Mouse (Mus musculus): ENCODE measurements around the gene Gata3. TPM values are rescaled to one million over a fixed set of nuclear protein-coding genes. Genes with fewer than 3 reads are reported as not detected.

Gene Gata3
- polyA plus RNA-seq, 1 experiment from 2014 or later, result 98.5 TPM

DNA sequence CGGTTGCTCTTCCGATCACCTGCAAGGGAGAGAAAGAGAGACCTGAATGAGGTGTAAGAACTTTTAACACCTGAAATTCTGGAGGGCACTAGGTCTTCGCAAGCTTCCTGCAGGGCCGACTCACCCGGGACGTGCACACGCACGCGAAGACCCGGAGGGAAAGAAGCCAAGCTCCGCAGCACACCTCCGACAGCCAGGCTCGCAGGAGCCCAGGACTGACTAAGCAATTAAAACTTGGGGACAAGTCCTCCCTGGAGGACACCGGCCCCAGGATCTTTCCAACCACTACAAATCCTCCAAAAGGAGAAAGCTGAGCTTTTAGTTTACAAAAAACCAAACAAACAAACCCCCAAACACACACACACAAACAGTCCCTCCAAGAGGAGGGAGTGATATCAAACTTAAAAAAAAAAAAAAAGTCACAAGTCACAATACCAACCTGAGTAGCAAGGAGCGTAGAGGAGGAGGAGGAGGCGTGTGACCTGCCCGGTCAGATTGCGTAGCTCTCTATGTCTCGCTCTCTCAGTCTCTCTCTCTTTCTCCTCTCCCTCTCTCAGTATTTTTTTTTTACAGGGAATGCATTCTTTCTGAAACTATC lies 11.8 kb downstream of the Gata3 start:
- peak overlapping the region; percentile 93 for H3K4me2 ChIP-seq
- peak; percentile 3; the same call in 1 of the 2 replicates for ATAC-seq (replicated peaks; ENCODE audit: low FRiP score)
- under 1% methylated on average over 19 of the region's 19 CpGs for WGBS
- no peaks in the 10 kb centered on the region for H3K36me3 ChIP-seq
- H3K9ac ChIP-seq, result peak overlapping the region; percentile 45
- H3K4me3 ChIP-seq (replicated peaks), result peak overlapping the region; percentile 55
- H3K27ac ChIP-seq, result peak overlapping the region; percentile 88
- no peaks in the 10 kb centered on the region for H3K9me3 ChIP-seq (replicated peaks)
- H3K4me1 ChIP-seq, result peaks cover 53% of the 10 kb centered on the region
- peaks cover 92% of the 10 kb centered on the region for H3K27me3 ChIP-seq

GRCm38 (mm10) chr2:9877326-9877690 lies 12.5 kb downstream of the Gata3 start:
- peak overlapping the region; percentile 93 for H3K4me2 ChIP-seq
- WGBS, result under 1% methylated on average over 35 of the region's 35 CpGs
- peak overlapping the region; percentile 88 for H3K27ac ChIP-seq
- peaks cover 92% of the 10 kb centered on the region for H3K27me3 ChIP-seq
- H3K9ac ChIP-seq, result peak overlapping the region; percentile 44
- H3K36me3 ChIP-seq, result no peaks in the 10 kb centered on the region
- peaks cover 47% of the 10 kb centered on the region for H3K4me1 ChIP-seq
- H3K9me3 ChIP-seq (replicated peaks), result no peaks in the 10 kb centered on the region
- H3K4me3 ChIP-seq (replicated peaks), result peak overlapping the region; percentile 55
- no peak for ATAC-seq (replicated peaks; ENCODE audit: low FRiP score)

DNA sequence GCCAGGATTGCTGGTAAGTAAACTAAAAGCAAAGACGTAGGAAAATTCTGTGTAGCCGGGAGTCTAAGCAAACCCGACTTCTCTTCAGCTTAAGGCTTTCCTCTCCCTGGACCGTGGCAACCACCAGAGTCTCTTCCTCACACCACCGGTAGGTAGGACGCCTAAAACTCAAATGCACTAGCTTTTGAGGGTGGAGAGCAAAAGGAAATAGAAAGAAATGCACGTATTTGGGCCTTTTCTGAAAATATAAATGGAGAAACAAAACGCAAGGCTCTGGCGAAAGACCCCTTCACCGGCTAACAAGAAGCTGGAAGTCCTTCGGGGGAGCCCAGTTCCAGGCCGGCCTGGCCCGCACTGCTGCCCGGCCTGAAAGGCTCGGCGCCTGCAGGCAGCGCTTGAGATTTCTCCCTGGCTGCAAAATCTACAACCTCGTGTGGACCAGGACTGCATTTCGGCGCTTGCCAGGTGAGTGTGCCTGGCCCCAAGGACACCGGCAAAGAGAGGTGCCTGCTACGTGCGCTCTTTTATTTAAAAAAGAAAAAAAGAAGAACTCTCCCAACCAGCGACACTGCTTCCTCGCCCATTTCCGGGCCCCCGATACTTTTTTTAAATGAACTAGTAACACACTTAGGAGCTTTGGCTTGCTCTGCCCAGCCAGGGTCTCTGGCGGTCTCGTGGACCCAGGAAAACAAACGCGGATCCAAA lies 13.1 kb downstream of the Gata3 start:
- H3K27me3 ChIP-seq, result peaks cover 92% of the 10 kb centered on the region
- H3K36me3 ChIP-seq, result no peaks in the 10 kb centered on the region
- peak overlapping the region; percentile 88 for H3K27ac ChIP-seq
- H3K4me2 ChIP-seq, result peak overlapping the region; percentile 93
- 3% methylated on average over 31 of the region's 31 CpGs for WGBS
- no peak for ATAC-seq (replicated peaks; ENCODE audit: low FRiP score)
- peak overlapping the region; percentile 44 for H3K9ac ChIP-seq
- no peaks in the 10 kb centered on the region for H3K9me3 ChIP-seq (replicated peaks)
- peaks cover 43% of the 10 kb centered on the region for H3K4me1 ChIP-seq
- H3K4me3 ChIP-seq (replicated peaks), result peak overlapping the region; percentile 55

DNA sequence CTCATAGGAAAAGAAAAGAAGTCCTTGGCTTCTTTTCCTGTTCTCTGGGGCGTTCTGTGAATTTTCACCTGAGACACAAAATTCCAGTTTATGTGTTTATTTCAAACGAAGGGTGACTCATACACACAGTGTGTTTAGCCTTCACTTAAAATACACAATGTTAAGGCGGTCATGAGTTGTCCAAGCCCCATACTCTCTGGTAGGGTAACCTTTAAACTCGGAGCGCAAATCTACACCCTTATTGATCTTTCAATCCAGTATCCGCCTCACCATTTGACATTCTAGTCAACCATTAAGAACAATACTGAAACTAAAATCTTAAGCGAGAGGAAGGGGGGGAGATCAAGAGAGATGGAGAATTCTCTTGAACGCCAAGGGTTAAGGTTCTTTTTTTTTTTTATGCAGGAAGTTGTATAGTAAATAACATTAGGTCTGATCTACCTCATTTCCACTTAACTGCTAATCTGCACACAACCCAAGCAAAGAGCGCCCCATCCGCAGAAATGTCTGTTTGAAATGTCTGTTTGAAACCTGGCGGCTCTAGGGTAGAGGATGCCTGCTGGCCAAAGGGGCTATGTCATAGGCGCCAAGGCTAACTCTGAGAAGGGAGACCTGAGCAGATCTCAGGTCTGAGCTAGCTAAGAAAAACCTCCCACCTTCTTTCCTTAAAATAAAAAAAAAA lies 14.0 kb downstream of the Gata3 start:
- H3K36me3 ChIP-seq, result no peaks in the 10 kb centered on the region
- peak overlapping the region; percentile 47 for H3K9ac ChIP-seq
- H3K4me3 ChIP-seq (replicated peaks), result peak overlapping the region; percentile 55
- H3K9me3 ChIP-seq (replicated peaks), result no peaks in the 10 kb centered on the region
- H3K27me3 ChIP-seq, result peaks cover 92% of the 10 kb centered on the region
- H3K27ac ChIP-seq, result peak overlapping the region; percentile 68
- H3K4me2 ChIP-seq, result peak overlapping the region; percentile 93; the same call in 1 of the 2 replicates
- WGBS, result 28% methylated on average over 12 of the region's 12 CpGs
- ATAC-seq (replicated peaks; ENCODE audit: low FRiP score), result no peak
- H3K4me1 ChIP-seq, result peaks cover 37% of the 10 kb centered on the region

DNA sequence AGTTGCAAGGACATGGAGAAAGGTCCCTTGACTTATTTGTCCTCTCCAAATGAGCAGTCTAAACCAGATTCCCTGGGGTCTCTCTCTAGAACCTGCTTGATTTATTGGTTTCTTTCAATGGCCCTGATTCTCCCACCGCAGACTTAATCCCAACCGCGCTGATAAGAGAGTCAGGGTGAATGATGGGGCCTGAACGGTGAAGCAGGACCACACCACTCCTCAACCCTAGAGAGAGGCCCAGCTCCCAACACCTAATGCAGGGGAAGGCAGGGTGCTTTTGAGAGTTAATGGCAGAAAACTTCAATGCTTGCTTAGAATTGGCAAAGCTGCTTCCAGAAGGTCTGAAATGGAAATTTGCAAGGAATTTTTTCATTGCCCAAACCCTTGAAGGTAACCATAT lies 14.6 kb downstream of the Gata3 start:
- H3K9me3 ChIP-seq (replicated peaks), result no peaks in the 10 kb centered on the region
- peaks cover 92% of the 10 kb centered on the region for H3K27me3 ChIP-seq
- peak overlapping the region; percentile 68 for H3K27ac ChIP-seq
- H3K36me3 ChIP-seq, result no peaks in the 10 kb centered on the region
- no peak for ATAC-seq (replicated peaks; ENCODE audit: low FRiP score)
- peak overlapping the region; percentile 47 for H3K9ac ChIP-seq
- peaks cover 34% of the 10 kb centered on the region for H3K4me1 ChIP-seq
- WGBS, result 22% methylated on average over 4 of the region's 4 CpGs
- peak overlapping the region; percentile 38; the same call in 1 of the 2 replicates for H3K4me2 ChIP-seq
- H3K4me3 ChIP-seq (replicated peaks), result peak overlapping the region; percentile 55

GRCm38 (mm10) chr2:9874467-9875219 lies 15.2 kb downstream of the Gata3 start:
- Histone ChIP-seq H3K4me3 (replicated peaks) (peak overlapping the region; percentile 55), H3K4me2 (peak overlapping the region; percentile 38), H3K4me1 (peaks cover 33% of the 10 kb centered on the region), H3K9me3 (replicated peaks) (no peaks in the 10 kb centered on the region), H3K36me3 (no peaks in the 10 kb centered on the region), H3K27me3 (peaks cover 92% of the 10 kb centered on the region), H3K9ac (peak overlapping the region; percentile 47), H3K27ac (peak overlapping the region; percentile 68)
- 15% methylated on average over 36 of the region's 39 CpGs for WGBS
- no peak for ATAC-seq (replicated peaks; ENCODE audit: low FRiP score)

DNA sequence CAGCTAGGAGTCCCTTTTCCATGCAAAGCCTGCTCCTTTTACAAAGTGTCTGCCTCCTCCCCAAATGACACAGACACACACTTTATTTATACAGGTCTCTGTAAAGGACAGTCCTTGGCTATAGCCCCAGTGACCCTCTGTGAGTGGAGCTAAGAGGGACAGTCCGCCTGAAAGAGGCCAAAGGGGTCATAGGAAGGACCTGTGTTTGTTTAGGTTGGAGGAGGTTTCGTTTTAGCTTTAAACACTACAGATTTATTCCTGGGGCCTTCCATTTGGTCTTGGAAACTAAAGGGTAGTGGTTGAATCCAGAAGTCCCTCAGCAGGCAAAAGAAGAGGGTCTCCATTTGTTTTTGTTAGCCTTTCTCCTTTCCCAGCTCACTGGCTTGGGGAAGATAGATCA lies 16.1 kb downstream of the Gata3 start:
- H3K27ac ChIP-seq, result peak overlapping the region; percentile 49; the same call in 1 of the 2 replicates
- ATAC-seq (replicated peaks; ENCODE audit: low FRiP score), result no peak
- peak overlapping the region; percentile 38 for H3K4me2 ChIP-seq
- peak overlapping the region; percentile 55 for H3K4me3 ChIP-seq (replicated peaks)
- peaks cover 94% of the 10 kb centered on the region for H3K27me3 ChIP-seq
- no peaks in the 10 kb centered on the region for H3K36me3 ChIP-seq
- WGBS, result 23% methylated on average over 2 of the region's 2 CpGs
- peaks cover 26% of the 10 kb centered on the region for H3K4me1 ChIP-seq
- no peaks in the 10 kb centered on the region for H3K9me3 ChIP-seq (replicated peaks)
- peak overlapping the region; percentile 47 for H3K9ac ChIP-seq

DNA sequence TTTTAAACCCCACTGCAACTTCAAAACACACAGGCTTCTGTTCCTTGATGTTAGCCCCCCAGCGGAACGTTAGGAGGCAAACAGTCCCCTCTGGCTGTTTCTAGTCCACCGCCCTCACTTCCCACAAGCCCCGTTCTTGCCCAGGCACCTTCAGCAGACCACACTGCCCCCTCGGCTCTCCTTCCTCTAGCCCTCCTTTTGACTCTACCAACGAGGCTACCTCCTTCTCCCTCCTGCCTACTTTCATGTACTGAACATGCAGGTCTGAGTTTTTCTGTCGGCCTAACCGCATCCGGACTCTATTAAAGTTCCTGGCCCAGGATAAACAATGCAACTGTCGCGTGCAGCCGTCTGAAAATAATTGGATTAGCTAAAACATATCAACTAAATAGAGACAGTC lies 17.2 kb downstream of the Gata3 start:
- peak overlapping the region; percentile 55 for H3K4me3 ChIP-seq (replicated peaks)
- 16% methylated on average over 12 of the region's 12 CpGs for WGBS
- no peaks in the 10 kb centered on the region for H3K36me3 ChIP-seq
- H3K9me3 ChIP-seq (replicated peaks), result no peaks in the 10 kb centered on the region
- H3K27ac ChIP-seq, result peak overlapping the region; percentile 49
- H3K9ac ChIP-seq, result peak overlapping the region; percentile 11; the same call in 1 of the 2 replicates
- H3K27me3 ChIP-seq, result peaks cover 93% of the 10 kb centered on the region
- H3K4me2 ChIP-seq, result peak overlapping the region; percentile 38
- no peak for ATAC-seq (replicated peaks; ENCODE audit: low FRiP score)
- H3K4me1 ChIP-seq, result peaks cover 15% of the 10 kb centered on the region

DNA sequence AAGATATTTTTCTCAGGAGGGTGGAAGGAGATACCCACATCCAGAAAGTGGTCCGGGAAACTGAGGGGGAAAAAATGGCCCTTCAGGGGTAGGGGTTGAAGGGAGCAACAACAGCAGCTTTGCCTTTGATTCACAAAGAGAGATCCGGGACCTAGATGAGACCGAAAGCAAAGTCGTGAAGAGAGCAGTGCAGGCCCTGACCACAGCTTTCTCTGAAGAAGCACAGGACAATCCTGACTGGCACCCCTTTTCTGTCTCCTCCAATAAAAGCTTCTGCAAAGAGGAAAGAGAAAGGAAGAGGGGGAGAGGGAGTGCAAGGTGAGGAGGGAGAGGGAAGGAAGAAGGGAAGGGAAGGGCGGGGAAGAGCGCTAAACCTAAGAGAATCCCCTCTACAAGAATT lies 18.0 kb downstream of the Gata3 start:
- ATAC-seq (replicated peaks; ENCODE audit: low FRiP score), result no peak
- Histone ChIP-seq H3K27me3 (peaks cover 87% of the 10 kb centered on the region), H3K36me3 (no peaks in the 10 kb centered on the region), H3K4me2 (peak overlapping the region; percentile 38), H3K4me1 (peaks cover 8% of the 10 kb centered on the region; the same call in 1 of the 2 replicates), H3K27ac (peak overlapping the region; percentile 49; the same call in 1 of the 2 replicates), H3K9me3 (replicated peaks) (no peaks in the 10 kb centered on the region), H3K9ac (peak overlapping the region; percentile 45), H3K4me3 (replicated peaks) (peak overlapping the region; percentile 55)
- 41% methylated on average over 6 of the region's 6 CpGs for WGBS

DNA sequence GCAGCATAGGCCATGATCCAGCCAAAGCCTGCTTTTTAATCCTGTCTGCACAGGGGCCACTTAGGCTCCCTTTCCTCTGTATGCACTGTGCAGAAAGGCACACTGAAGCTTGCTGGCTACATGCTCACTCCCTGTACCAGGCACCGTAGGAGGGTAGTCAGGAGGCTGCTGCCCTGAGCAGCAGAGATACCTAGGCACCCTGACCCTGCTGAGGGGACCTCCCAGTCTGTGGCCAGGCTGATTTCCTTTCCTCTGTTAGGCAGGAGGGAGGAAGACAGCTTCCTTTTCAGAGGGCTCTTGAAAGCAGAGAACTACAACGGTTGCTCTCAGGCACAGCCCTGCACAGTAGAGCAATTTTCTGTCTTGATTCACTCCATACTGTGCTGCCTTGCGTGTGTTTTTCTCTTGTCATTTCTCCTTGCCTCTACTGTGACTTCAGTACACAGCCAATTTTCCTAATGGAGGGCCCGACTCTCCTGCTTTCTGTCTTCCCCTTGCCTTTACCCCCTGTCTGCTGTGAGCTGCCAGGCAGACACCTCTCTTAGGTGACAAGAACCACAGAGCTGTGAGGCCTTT lies 18.6 kb downstream of the Gata3 start:
- H3K27ac ChIP-seq, result peak overlapping the region; percentile 49; the same call in 1 of the 2 replicates
- H3K27me3 ChIP-seq, result peaks cover 91% of the 10 kb centered on the region
- no peaks in the 10 kb centered on the region for H3K36me3 ChIP-seq
- no peaks in the 10 kb centered on the region for H3K9me3 ChIP-seq (replicated peaks)
- WGBS, result 34% methylated on average over 4 of the region's 4 CpGs
- H3K4me1 ChIP-seq, result 0 out of 2 replicates have a peak, but pooled peaks cover 7% of the 10 kb centered on the region
- H3K9ac ChIP-seq, result peak overlapping the region; percentile 45
- H3K4me2 ChIP-seq, result peak overlapping the region; percentile 38
- ATAC-seq (replicated peaks; ENCODE audit: low FRiP score), result peak; percentile 35; the same call in 1 of the 2 replicates
- H3K4me3 ChIP-seq (replicated peaks), result peak overlapping the region; percentile 55
